Mouse (Mus musculus) midbrain, embryonic 16.5 days (tissue): ENCODE measurements around the gene Ap2a2. TPM values are rescaled to one million over a fixed set of nuclear protein-coding genes. Genes with fewer than 3 reads are reported as not detected.
A peak's percentile ranks its signal among the peaks of the same experiment; 100 is the strongest.

Source experiments
- ATAC-seq: fragments of 200-750 bp; cut with Nextera tagmentation; 2 replicates; pipeline ENCODE4 v1.8.0; 2017; ENCODE audit warnings: moderate TSS enrichment
- H3K27ac ChIP-seq: fragments of 300-500 bp; sonication (generic); 2 replicates; pipeline ENCODE4 v1.5.1; 2014; ENCODE audit warnings: mild to moderate bottlenecking, low read length, mixed read lengths
- H3K27me3 ChIP-seq: fragments of 300-500 bp; sonication (generic); 2 replicates; pipeline ENCODE4 v1.6.1; 2014; ENCODE audit warnings: low read depth, low read length, mixed read lengths; ENCODE audit not compliant: control insufficient read depth, insufficient read depth
- H3K36me3 ChIP-seq: fragments of 300-500 bp; sonication (generic); 2 replicates; pipeline ENCODE4 v1.6.1; 2014; ENCODE audit warnings: mild to moderate bottlenecking, low read length, moderate library complexity, mixed read lengths; ENCODE audit not compliant: control insufficient read depth, insufficient read depth
- H3K4me1 ChIP-seq: fragments of 300-500 bp; sonication (generic); 2 replicates; pipeline ENCODE4 v1.6.1; 2014; ENCODE audit warnings: mild to moderate bottlenecking, low read length, mixed read lengths; ENCODE audit not compliant: control insufficient read depth, insufficient read depth
- H3K4me2 ChIP-seq: fragments of 300-500 bp; sonication (generic); 2 replicates; pipeline ENCODE4 v1.6.1; 2014; ENCODE audit warnings: mild to moderate bottlenecking, low read length, mixed read lengths
- H3K4me3 ChIP-seq: fragments of 300-500 bp; sonication (generic); 2 replicates; pipeline ENCODE4 v1.5.1; 2014; ENCODE audit warnings: low read depth, mild to moderate bottlenecking, low read length, moderate library complexity, mixed read lengths
- H3K9ac ChIP-seq: fragments of 300-500 bp; sonication (generic); 2 replicates; pipeline ENCODE4 v1.6.1; 2014; ENCODE audit warnings: low read depth, low read length, mixed read lengths
- H3K9me3 ChIP-seq: fragments of 300-500 bp; sonication (generic); replicated peaks from 2 replicates; pipeline ENCODE4 v1.6.1; 2014; ENCODE audit warnings: mild to moderate bottlenecking, low read length, mixed read lengths; ENCODE audit not compliant: control insufficient read depth, poor library complexity, severe bottlenecking
- WGBS: fragments of 180-500 bp; shearing (Covaris S2); extraction: QIAGEN DNeasy Blood & Tissue Kit; methylation state at CpG from one replicate; pipeline ENCODE4 v1.1.7; 2014; 5-methylcytosine and 5-hydroxymethylcytosine counted together
- polyA plus RNA-seq: library from polyadenylated mRNA; unstranded; fragments of >200 nt; fragmentation: Nextera tagmentation; extraction: Ambion mirVana; gene quantifications from 2 replicates; pipeline ENCODE4 v1.2.1, GENCODE M21; 2015

The Ap2a2 gene
- 132 and 137 TPM in 2 replicates for polyA plus RNA-seq

DNA sequence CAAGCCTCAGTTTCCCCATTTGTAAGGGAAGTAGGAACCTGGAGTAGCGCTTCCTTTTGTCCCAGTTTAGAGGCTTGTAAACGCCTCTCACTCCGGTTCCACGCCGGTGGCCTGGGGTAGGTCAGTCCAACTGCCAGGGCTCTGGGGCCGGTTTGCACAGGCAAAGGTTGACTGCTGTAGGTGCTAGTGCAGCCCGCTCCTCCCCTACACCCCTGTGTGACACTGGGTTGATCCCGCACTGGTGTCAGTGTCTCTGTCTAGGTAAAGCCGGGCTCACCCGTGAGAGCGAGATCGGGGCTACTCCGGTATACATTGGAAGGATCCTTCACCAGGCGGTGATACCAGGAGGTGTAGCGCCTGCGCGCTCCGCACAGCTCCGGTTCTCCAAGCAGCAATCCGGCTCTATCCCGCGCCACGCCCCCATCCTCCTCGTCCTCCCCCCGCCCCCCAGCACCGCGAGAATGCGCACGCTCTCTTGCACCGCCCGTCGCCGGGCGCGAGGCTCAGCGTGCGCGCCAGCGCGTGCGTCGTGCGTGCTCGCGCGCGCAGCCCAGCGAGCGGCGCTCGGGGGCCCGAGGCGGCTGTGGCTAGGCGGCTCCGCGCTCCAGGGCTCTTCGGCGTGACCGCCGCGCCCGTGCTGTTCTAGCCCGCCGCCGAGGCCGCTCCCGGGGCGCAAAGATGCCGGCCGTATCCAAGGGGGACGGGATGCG is at the start of gene Ap2a2:
Gene Ap2a2 (plus strand): TSS at position 492 of the 710 bp plus-strand sequence.
- H3K9ac ChIP-seq = peak within 1 kb of the TSS; percentile 100
- H3K27ac ChIP-seq = peak within 1 kb of the TSS; percentile 89
- H3K4me3 ChIP-seq = peak within 1 kb of the TSS; percentile 99
- H3K4me2 ChIP-seq = peak within 1 kb of the TSS; percentile 92
- ATAC-seq = peak; percentile 96
- H3K27me3 ChIP-seq = no peaks in the 10 kb centered on the region
- no peaks in the 10 kb centered on the region for H3K36me3 ChIP-seq
- peaks cover 30% of the 10 kb centered on the region for H3K4me1 ChIP-seq
- WGBS = under 1% methylated on average over 71 of the region's 72 CpGs
- H3K9me3 ChIP-seq = no peaks in the 10 kb centered on the region

DNA sequence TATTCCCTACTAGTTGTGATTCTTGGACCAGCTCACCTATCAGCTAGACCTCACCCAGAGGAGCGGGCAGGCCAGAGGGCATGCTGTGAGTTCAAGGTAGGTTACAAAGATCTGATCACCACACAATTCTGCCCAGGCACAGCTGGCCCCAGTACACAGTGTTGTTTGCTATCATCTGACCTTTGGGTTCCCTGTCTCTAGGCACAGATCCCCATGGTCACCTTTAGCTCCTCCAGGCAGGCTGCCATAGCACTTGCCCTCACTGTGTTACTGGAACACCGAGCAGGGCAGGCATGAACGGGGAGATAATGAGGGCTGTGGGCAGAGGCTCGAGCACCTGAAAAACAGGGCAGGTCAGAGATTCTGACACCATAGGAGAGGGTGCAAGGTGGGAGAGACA is 44.3 kb upstream of the Ap2a2 start:
- Histone ChIP-seq H3K36me3 (peaks cover 19% of the 10 kb centered on the region), H3K27ac (no peak overlapping the region)
- WGBS = 86% methylated on average over 4 of the region's 4 CpGs

DNA sequence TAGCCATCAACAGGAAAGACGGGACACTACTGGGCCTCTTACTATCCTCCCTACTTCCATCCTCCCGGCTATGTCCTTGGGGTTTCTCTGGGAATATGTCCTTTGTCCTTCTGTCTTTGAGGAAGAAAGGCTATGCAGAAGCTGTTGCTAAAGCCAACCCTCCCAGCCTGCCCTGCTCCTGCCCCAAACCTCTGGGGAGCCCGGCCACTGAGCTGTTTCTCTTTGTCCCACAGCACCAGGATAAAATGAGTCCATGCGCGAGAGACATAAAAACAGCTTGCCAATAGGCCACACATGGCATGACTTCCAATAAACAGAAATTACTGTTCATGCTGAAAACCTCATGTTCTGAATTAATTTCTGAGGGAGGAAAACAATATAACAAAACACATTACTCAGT is 43.7 kb upstream of the Ap2a2 start:
- Histone ChIP-seq H3K4me3 (no peak overlapping the region), H3K4me1 (no peaks in the 10 kb centered on the region), H3K27ac (no peak overlapping the region), H3K9me3 (no peaks in the 10 kb centered on the region), H3K4me2 (no peak overlapping the region), H3K36me3 (peaks cover 17% of the 10 kb centered on the region), H3K27me3 (no peaks in the 10 kb centered on the region), H3K9ac (no peak overlapping the region)
- ATAC-seq = no peak
- 80% methylated on average over 5 of the region's 5 CpGs for WGBS

More for the DNA sequence above, 44.3 kb upstream of the Ap2a2 start:
- no peak for ATAC-seq
- H3K9ac ChIP-seq = no peak overlapping the region
- H3K27me3 ChIP-seq = no peaks in the 10 kb centered on the region
- H3K9me3 ChIP-seq = no peaks in the 10 kb centered on the region
- no peak overlapping the region for H3K4me3 ChIP-seq
- H3K4me1 ChIP-seq = no peaks in the 10 kb centered on the region
- no peak overlapping the region for H3K4me2 ChIP-seq

DNA sequence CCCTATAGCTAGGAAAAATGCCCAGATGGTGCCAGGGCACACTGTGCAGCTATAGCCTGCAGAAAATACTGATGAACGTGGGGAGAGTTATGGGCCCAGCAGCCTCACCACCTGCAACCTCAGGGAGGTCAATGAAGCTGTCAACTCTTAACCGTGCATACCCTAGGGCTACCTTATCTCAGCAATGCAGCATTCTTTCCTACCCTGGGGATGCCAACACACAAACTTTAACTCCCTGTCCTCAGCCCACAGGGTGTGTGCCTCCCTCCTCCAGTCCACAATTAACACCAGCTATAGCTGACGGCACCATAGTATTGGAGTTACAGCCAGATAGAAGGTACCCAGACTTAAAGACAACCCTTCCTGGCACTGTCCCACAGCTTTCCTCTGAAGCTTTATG is 43.0 kb upstream of the Ap2a2 start:
- no peaks in the 10 kb centered on the region for H3K27me3 ChIP-seq
- H3K4me1 ChIP-seq = no peaks in the 10 kb centered on the region
- no peak for ATAC-seq
- H3K4me3 ChIP-seq = no peak overlapping the region
- 70% methylated on average over 3 of the region's 3 CpGs for WGBS
- no peak overlapping the region for H3K9ac ChIP-seq
- peaks cover 14% of the 10 kb centered on the region for H3K36me3 ChIP-seq
- no peak overlapping the region for H3K4me2 ChIP-seq
- H3K27ac ChIP-seq = no peak overlapping the region
- no peaks in the 10 kb centered on the region for H3K9me3 ChIP-seq

DNA sequence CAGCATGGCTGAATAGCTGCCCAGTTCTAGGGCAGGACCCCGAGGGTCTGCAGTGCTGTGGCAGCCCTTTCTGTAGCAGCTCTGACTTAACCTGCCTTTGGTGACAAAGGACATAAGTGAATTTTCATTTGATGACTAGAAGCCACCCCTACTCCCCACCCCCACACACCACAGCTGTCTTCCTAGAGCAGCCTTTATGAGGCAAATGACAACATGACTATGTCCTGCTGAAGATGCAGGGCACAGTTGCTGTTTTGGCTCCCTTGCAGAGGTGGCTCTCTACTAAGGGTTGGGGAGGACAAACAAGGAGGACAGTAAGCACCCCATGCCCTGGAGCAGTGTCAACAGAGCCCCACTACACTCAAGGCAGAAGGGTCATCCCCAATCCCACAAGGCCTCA is 42.2 kb upstream of the Ap2a2 start:
- no peak for ATAC-seq
- H3K4me2 ChIP-seq = no peak overlapping the region
- 80% methylated on average over 1 of the region's 1 CpGs for WGBS

DNA sequence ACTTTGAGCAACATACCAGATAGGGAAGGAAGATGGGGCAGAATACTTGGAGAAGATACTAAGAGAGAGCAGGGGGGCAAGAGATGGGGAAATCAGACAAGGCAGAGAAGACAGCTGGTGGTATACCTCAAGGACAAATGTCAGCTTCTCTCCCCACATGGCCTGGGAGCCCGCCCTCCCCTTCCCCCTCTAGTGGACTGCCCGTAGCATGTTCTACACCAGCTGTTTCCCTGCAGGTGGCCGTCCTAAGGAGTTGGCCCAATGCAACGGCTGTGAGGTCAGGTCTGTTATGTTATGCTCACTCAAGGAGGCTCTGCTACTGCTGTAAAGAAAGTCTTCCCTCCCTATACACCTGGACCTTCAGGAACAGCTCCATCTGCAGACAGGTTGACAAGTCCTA is 39.0 kb upstream of the Ap2a2 start:
- Histone ChIP-seq H3K4me1 (no peaks in the 10 kb centered on the region; the same call in 1 of the 2 replicates), H3K9ac (no peak overlapping the region), H3K9me3 (no peaks in the 10 kb centered on the region), H3K4me3 (no peak overlapping the region), H3K4me2 (no peak overlapping the region), H3K36me3 (peaks cover 20% of the 10 kb centered on the region), H3K27me3 (no peaks in the 10 kb centered on the region), H3K27ac (no peak overlapping the region)
- WGBS = 52% methylated on average over 4 of the region's 4 CpGs
- ATAC-seq = no peak

More for the DNA sequence above, 42.2 kb upstream of the Ap2a2 start:
- H3K27ac ChIP-seq = no peak overlapping the region
- H3K4me1 ChIP-seq = no peaks in the 10 kb centered on the region
- H3K4me3 ChIP-seq = no peak overlapping the region
- H3K27me3 ChIP-seq = no peaks in the 10 kb centered on the region
- H3K9me3 ChIP-seq = no peaks in the 10 kb centered on the region
- H3K9ac ChIP-seq = no peak overlapping the region
- H3K36me3 ChIP-seq = peaks cover 14% of the 10 kb centered on the region

DNA sequence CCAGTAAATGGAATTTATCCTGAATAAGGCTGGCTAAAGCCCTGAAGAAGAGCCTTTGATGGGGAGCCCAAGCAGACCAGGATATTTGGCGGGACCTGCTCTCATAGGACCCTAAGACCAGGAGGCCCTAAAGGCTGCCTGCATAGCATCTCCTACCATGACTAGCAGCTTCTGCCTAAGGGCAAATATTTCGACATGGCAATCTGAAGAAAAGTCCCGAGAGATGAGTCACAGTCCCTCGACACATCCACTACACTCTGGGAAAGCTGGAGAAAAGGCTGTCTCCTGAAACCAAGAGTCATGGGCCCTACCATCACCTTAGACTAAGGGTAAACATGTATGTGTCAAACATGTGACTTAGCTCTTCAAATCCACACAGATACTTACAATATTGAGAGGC is 37.7 kb upstream of the Ap2a2 start:
- Histone ChIP-seq H3K27ac (no peak overlapping the region), H3K27me3 (no peaks in the 10 kb centered on the region), H3K4me2 (no peak overlapping the region), H3K4me1 (no peaks in the 10 kb centered on the region; the same call in 1 of the 2 replicates), H3K9me3 (no peaks in the 10 kb centered on the region), H3K4me3 (no peak overlapping the region), H3K36me3 (peaks cover 25% of the 10 kb centered on the region), H3K9ac (no peak overlapping the region)
- 88% methylated on average over 4 of the region's 4 CpGs for WGBS
- no peak for ATAC-seq

DNA sequence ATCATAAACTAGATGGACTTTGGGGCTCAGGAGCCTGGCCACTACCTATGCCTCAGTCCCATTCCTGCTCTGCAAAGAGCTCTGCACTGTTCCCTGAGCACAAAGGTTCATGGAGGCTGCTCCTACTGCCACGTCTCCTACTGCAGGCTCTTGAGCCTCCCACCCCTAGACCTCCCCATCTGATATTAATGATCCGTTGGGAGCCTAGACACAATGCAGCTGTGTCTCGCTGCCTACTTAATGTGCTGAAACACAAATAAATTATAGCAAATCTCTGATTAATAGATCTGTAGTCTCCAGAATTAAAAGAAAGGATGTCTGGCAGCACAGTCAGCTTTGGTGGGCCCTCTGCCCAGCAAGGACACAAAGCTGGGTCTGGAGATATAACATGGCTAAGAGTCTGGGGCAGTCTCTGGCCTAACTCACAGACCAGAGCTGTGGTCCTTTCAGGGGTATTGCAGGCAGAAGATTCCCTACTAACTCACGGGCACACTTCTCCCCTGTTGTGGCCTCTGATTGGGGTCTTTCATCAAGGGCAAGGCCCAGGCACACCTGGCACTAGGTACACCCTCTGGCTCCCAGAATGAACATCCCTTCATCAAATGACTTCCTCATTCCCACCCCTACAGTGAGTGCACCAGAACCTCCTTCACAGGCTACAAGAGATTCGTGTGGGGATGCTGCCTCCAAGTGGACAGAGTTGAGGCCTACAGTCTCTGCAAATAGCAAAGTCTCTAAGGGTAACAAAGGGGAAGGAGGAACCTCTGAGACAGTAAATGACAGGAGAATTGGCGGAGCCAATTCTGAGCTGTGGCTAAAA is 37.0 kb upstream of the Ap2a2 start:
- H3K4me3 ChIP-seq = no peak overlapping the region
- H3K27me3 ChIP-seq = no peaks in the 10 kb centered on the region
- ATAC-seq = peak; percentile 86
- H3K4me2 ChIP-seq = no peak overlapping the region
- 0 out of 2 replicates have a peak overlapping the region, but pooled peaks have one; percentile 16 for H3K9ac ChIP-seq
- WGBS = 58% methylated on average over 6 of the region's 6 CpGs
- H3K9me3 ChIP-seq = no peaks in the 10 kb centered on the region
- H3K4me1 ChIP-seq = no peaks in the 10 kb centered on the region; the same call in 1 of the 2 replicates
- peaks cover 23% of the 10 kb centered on the region for H3K36me3 ChIP-seq
- H3K27ac ChIP-seq = no peak overlapping the region

DNA sequence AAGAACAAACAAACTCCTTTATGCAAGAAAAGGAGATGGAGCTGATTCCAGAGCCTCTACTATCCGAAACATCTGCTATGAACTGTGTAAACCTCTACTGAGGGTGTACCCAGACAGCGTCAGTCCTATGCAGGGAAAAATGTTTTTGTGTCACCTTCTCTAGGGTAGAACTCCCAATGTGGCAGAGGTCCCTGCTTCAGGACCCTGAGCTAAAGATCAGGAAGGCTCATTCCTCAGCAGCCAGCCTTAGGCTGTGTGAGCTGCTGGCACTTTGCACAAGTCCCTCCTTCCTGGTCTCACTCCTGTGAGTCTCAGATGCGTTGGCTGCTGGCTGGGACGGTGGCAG is 36.4 kb upstream of the Ap2a2 start:
- ATAC-seq = peak; percentile 25; the same call in 1 of the 2 replicates

More for the DNA sequence above, 36.4 kb upstream of the Ap2a2 start:
- Histone ChIP-seq H3K27me3 (no peaks in the 10 kb centered on the region), H3K9me3 (no peaks in the 10 kb centered on the region), H3K4me3 (no peak overlapping the region), H3K4me2 (no peak overlapping the region), H3K4me1 (no peaks in the 10 kb centered on the region; the same call in 1 of the 2 replicates), H3K27ac (no peak overlapping the region), H3K36me3 (peaks cover 21% of the 10 kb centered on the region), H3K9ac (0 out of 2 replicates have a peak overlapping the region, but pooled peaks have one; percentile 16)
- WGBS = 90% methylated on average over 4 of the region's 4 CpGs
